Comparison of ENCODE assay signal across 11 mouse cellular contexts in genomic region chr9:21748033-21748432, GRCm38 (mm10). TPM values are rescaled to one million over a fixed set of nuclear protein-coding genes. Genes with fewer than 3 reads are reported as not detected.
DNase-seq lines count a peak whose midpoint lies in the region; ATAC-seq and TF ChIP-seq lines count a peak whose summit lies in the region.
"Had no signal": no experiment of that assay in that cellular context is flagged by ENCODE, and none has a peak within 500 bp of the region (broad histone marks: within the 10 kb centered on the region; RNA-seq: fewer than 3 reads in every experiment).

No protein-coding gene starts in this region.

- no peak overlapping the region for H3K4me2 ChIP-seq in hindbrain, embryonic 13.5 days
- H3K4me2 ChIP-seq in midbrain, embryonic 13.5 days (replicated peaks) = no peak overlapping the region
- H3K4me2 ChIP-seq: embryonic facial prominence, embryonic 12.5 days had no signal

- DNase-seq in hindbrain, embryonic 10.5 days (ENCODE audit: low spot score) = no peak
- peak; percentile 80 for DNase-seq in adrenal gland, postnatal 10 days
- DNase-seq in heart, adult 2 months = peak; percentile 66 to 77
- DNase-seq in kidney, adult 8-10 months = peak; percentile 63 to 66
- DNase-seq in embryo, embryonic 11 days = no peak

- ATAC-seq in hindbrain, embryonic 13.5 days (ENCODE audit: low FRiP score) = peak; percentile 28; the same call in 1 of the 2 replicates
- ATAC-seq in megakaryocyte progenitor cell, adult 5-6 weeks (replicated peaks; ENCODE audit: poor library complexity) = peak; percentile 90
- ATAC-seq in midbrain, embryonic 13.5 days = no peak

- peak overlapping the region; percentile 69 for H3K27ac ChIP-seq in hindbrain, embryonic 13.5 days
- H3K27ac ChIP-seq in hindbrain, embryonic 10.5 days = no peak overlapping the region
- H3K27ac ChIP-seq in heart, adult 2 months = peak overlapping the region; percentile 54
- H3K27ac ChIP-seq in midbrain, embryonic 13.5 days = no peak overlapping the region
- H3K27ac ChIP-seq: embryonic facial prominence, embryonic 12.5 days had no signal

- TF ChIP-seq POLR2A in heart, adult 2 months (IDR thresholded peaks at IDR 0.05; ENCODE audit: insufficient read depth, low read depth, low read length) = no peak

- H3K27me3 ChIP-seq in hindbrain, embryonic 13.5 days = no peaks in the 10 kb centered on the region
- H3K27me3 ChIP-seq in hindbrain, embryonic 10.5 days (ENCODE audit: insufficient read depth, poor library complexity, severe bottlenecking) = no peaks in the 10 kb centered on the region
- H3K27me3 ChIP-seq in heart, adult 2 months (ENCODE audit: control insufficient read depth, insufficient read depth, low read length) = no peaks in the 10 kb centered on the region
- H3K27me3 ChIP-seq in midbrain, embryonic 13.5 days = no peaks in the 10 kb centered on the region
- H3K27me3 ChIP-seq: CH12.LX; embryonic facial prominence, embryonic 12.5 days; megakaryocyte, embryonic 14.5 days had no signal

- peaks cover 64% of the 10 kb centered on the region for H3K36me3 ChIP-seq in hindbrain, embryonic 13.5 days
- H3K36me3 ChIP-seq in hindbrain, embryonic 10.5 days = peaks cover 82% of the 10 kb centered on the region
- no peaks in the 10 kb centered on the region for H3K36me3 ChIP-seq in heart, adult 2 months (ENCODE audit: control insufficient read depth, insufficient read depth, low read length)
- H3K36me3 ChIP-seq in midbrain, embryonic 13.5 days = peaks cover 64% of the 10 kb centered on the region

- H3K4me1 ChIP-seq in hindbrain, embryonic 13.5 days (replicated peaks) = 0 out of 2 replicates have a peak, but pooled peaks cover 5% of the 10 kb centered on the region
- H3K4me1 ChIP-seq in hindbrain, embryonic 10.5 days (replicated peaks) = peaks cover 7% of the 10 kb centered on the region
- peaks cover 16% of the 10 kb centered on the region for H3K4me1 ChIP-seq in heart, adult 2 months (ENCODE audit: control insufficient read depth, insufficient read depth, low read length)
- H3K4me1 ChIP-seq in midbrain, embryonic 13.5 days (replicated peaks) = no peaks in the 10 kb centered on the region

- peak; percentile 71 for TF ChIP-seq EP300 in heart, adult 2 months (IDR thresholded peaks at IDR 0.05; ENCODE audit: insufficient read depth, low read depth, low read length)

- no peak overlapping the region for H3K9ac ChIP-seq in hindbrain, embryonic 13.5 days
- H3K9ac ChIP-seq in heart, adult 2 months (ENCODE audit: low read depth, low read length) = peak overlapping the region; percentile 20; the same call in 1 of the 2 replicates
- H3K9ac ChIP-seq in midbrain, embryonic 13.5 days (replicated peaks) = no peak overlapping the region
- H3K9ac ChIP-seq: embryonic facial prominence, embryonic 12.5 days had no signal

- no peaks in the 10 kb centered on the region for H3K79me2 ChIP-seq in heart, adult 2 months (replicated peaks; ENCODE audit: control insufficient read depth, insufficient read depth, low read length)

- intact Hi-C loops in heart, adult 2 months (cut with DNase I) = loop anchor here (5.0 kb wide), 1 partner anchor 46 kb away; no protein-coding TSS in a partner anchor

- 58% methylated on average over 7 of the region's 7 CpGs for WGBS in hindbrain, embryonic 13.5 days
- WGBS in hindbrain, embryonic 10.5 days = 81% methylated on average over 7 of the region's 7 CpGs
- 3% methylated on average over 7 of the region's 7 CpGs for WGBS in heart, adult 2 months
- WGBS in midbrain, embryonic 13.5 days = 84% methylated on average over 7 of the region's 7 CpGs

- H3K4me3 ChIP-seq in hindbrain, embryonic 13.5 days = no peak overlapping the region
- no peak overlapping the region for H3K4me3 ChIP-seq in hindbrain, embryonic 10.5 days
- H3K4me3 ChIP-seq in heart, adult 2 months = no peak overlapping the region
- H3K4me3 ChIP-seq in midbrain, embryonic 13.5 days (replicated peaks) = no peak overlapping the region
- H3K4me3 ChIP-seq: embryonic facial prominence, embryonic 12.5 days; megakaryocyte, embryonic 14.5 days had no signal

- no peaks in the 10 kb centered on the region for H3K9me3 ChIP-seq in hindbrain, embryonic 13.5 days
- no peaks in the 10 kb centered on the region for H3K9me3 ChIP-seq in hindbrain, embryonic 10.5 days
- H3K9me3 ChIP-seq in midbrain, embryonic 13.5 days = no peaks in the 10 kb centered on the region
- H3K9me3 ChIP-seq: embryonic facial prominence, embryonic 12.5 days; megakaryocyte, embryonic 14.5 days had no signal

- TF ChIP-seq CTCF in heart, adult 2 months (IDR thresholded peaks at IDR 0.05) = no peak

RNA-seq across cellular contexts. Expression of gene Spc24, which starts 12.1 kb away (rescaled TPM):
- 22.0 and 26.4 TPM in 2 replicates for polyA plus RNA-seq in hindbrain, embryonic 13.5 days (2015; fragmentation: Nextera tagmentation; extraction: Ambion mirVana)
- 132 and 165 TPM in 2 replicates for polyA plus RNA-seq in hindbrain, embryonic 10.5 days (2016; fragmentation: Nextera tagmentation; extraction: Ambion mirVana)
- total RNA-seq in adrenal gland, postnatal 10 days (2021) = 10 to 100 TPM; 12.6 to 14.3 TPM
- total RNA-seq in heart, adult 2 months (2021) = 1 to 10 TPM; 5.1 to 6.8 TPM
- polyA plus RNA-seq in heart, adult 2 months (2012; rRNA removed) = 6.0 and 6.2 TPM in 2 replicates
- total RNA-seq in megakaryocyte progenitor cell, adult 5-6 weeks (2015) = 43.2 and 50.1 TPM in 2 replicates
- 128 and 151 TPM in 2 replicates for total RNA-seq in megakaryocyte progenitor cell, adult 5-6 weeks (2017)
- 36.2 and 44.6 TPM in 2 replicates for polyA plus RNA-seq in midbrain, embryonic 13.5 days (2015; fragmentation: Nextera tagmentation; extraction: Ambion mirVana)

RNA-seq across cellular contexts. Expression of gene Ldlr, which starts 24.8 kb away (rescaled TPM):
- polyA plus RNA-seq in hindbrain, embryonic 13.5 days (2015; fragmentation: Nextera tagmentation; extraction: Ambion mirVana) = 12.4 and 15.6 TPM in 2 replicates
- polyA plus RNA-seq in hindbrain, embryonic 10.5 days (2016; fragmentation: Nextera tagmentation; extraction: Ambion mirVana) = 51.1 and 55.1 TPM in 2 replicates
- 10 to 100 TPM; 21.6 to 41.6 TPM for total RNA-seq in adrenal gland, postnatal 10 days (2021)
- total RNA-seq in heart, adult 2 months (2021) = 1 to 10 TPM; 3.4 to 4.2 TPM
- polyA plus RNA-seq in heart, adult 2 months (2012; rRNA removed) = 7.2 and 10.2 TPM in 2 replicates
- total RNA-seq in megakaryocyte progenitor cell, adult 5-6 weeks (2015) = 6.5 and 8.5 TPM in 2 replicates
- total RNA-seq in megakaryocyte progenitor cell, adult 5-6 weeks (2017) = 14.0 and 14.4 TPM in 2 replicates
- polyA plus RNA-seq in midbrain, embryonic 13.5 days (2015; fragmentation: Nextera tagmentation; extraction: Ambion mirVana) = 18.7 and 20.6 TPM in 2 replicates

RNA-seq across cellular contexts. Expression of gene Kank2, which starts 50.5 kb away (rescaled TPM):
- 4.7 and 5.0 TPM in 2 replicates for polyA plus RNA-seq in hindbrain, embryonic 13.5 days (2015; fragmentation: Nextera tagmentation; extraction: Ambion mirVana)
- polyA plus RNA-seq in hindbrain, embryonic 10.5 days (2016; fragmentation: Nextera tagmentation; extraction: Ambion mirVana) = 10.0 and 11.0 TPM in 2 replicates
- total RNA-seq in adrenal gland, postnatal 10 days (2021) = 10 to 100 TPM; 33.1 to 37.2 TPM
- total RNA-seq in heart, adult 2 months (2021) = 10 to 100 TPM; 57.3 to 62.9 TPM
- 45.3 and 52.7 TPM in 2 replicates for polyA plus RNA-seq in heart, adult 2 months (2012; rRNA removed)
- 0.72 and 1.2 TPM in 2 replicates for total RNA-seq in megakaryocyte progenitor cell, adult 5-6 weeks (2015)
- total RNA-seq in megakaryocyte progenitor cell, adult 5-6 weeks (2017) = 0.71 and 1.2 TPM in 2 replicates
- polyA plus RNA-seq in midbrain, embryonic 13.5 days (2015; fragmentation: Nextera tagmentation; extraction: Ambion mirVana) = 3.3 and 4.3 TPM in 2 replicates

Comparison
In these comparisons a context has a peak if more than half of its experiments do, and no peak if none do; other contexts are left out.
1. H3K27ac ChIP-seq: peak in hindbrain, embryonic 13.5 days (single experiment) and heart, adult 2 months (single experiment); none in hindbrain, embryonic 10.5 days (single experiment) and midbrain, embryonic 13.5 days (single experiment).
2. DNase-seq: peak in adrenal gland, postnatal 10 days (single experiment), heart, adult 2 months (2 of 2) and kidney, adult 8-10 months (2 of 2); none in hindbrain, embryonic 10.5 days (single experiment) and embryo, embryonic 11 days (single experiment).